Mouse (Mus musculus) cerebellum, adult 9-11 months (tissue): Measurements from ENCODE around the gene Vmn1r83.

ENCODE experiments used
- DNase-seq: peaks from one replicate; pipeline ENCODE4 v3.0.0; 2022

Vmn1r83 gene

DNA sequence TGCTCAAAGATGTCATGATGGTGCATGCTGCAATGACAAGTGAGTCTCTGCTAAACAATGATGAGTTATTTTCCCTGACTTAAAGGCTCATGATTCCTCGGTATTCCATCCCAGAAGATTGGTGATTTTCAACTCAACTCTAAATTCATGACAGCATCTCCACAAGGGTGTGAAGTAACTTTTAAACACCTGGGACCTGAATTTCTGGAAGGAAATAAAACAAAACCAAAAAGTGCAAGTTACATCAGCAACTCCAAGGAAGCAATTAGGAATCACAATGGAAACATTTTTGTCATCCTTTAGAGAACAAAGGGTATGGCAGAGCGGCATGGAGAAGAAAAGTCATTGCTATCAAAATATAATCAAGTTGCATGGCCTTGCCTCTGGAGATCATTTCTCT, at the start of gene Vmn1r83:
Gene Vmn1r83 (minus strand): TSS at position 101 of the 400 bp plus-strand sequence.
- DNase-seq: no peak

DNA sequence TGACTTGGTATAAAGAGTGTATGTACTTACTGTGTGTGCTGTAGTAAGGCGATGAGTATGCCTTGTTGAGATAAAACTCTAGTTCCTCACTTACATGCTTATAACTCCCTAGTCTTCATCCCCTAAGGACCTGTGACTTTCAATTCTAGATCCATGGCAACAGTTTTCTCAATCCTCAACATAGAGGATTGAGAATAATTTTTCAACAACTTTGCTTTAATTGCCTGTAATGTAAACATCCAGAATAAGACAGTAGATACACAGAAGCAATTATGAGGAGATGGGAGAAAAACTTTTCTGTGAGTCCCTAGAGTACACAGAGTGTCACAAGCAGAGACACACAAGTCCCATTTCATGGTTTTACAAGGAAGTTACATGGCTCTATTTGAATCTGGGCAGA, 39.9 kb upstream of the Vmn1r83 start, which contains the start of gene Vmn1r84:
Gene Vmn1r84 (minus strand): TSS at position 101 of the 400 bp plus-strand sequence.
- no peak for DNase-seq

DNA sequence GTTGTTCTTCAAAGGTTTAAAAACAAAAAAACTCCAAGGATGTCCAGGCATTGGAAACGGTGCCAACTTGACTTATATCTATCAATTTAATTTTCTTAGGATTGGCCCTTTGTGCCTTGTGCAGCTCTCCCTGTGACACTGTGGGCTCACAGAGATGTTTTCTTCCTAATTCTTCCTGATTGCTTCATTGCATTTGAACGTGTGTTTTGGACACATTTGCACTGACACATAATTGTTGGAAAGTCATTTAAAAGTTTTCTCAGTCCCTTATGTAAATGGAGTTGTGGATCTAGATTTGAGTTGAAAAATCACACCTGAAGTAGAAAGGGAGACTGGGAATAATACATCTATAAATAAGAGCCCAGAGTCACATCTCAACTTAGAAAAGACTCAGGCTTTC, 29.2 kb downstream of the Vmn1r83 start, which contains the start of gene Vmn1r82:
Gene Vmn1r82 (plus strand): TSS at position 301 of the 400 bp plus-strand sequence.
- DNase-seq: no peak
